Mouse (Mus musculus): ENCODE results near the gene Cfap299.

Cfap299 gene

DNA sequence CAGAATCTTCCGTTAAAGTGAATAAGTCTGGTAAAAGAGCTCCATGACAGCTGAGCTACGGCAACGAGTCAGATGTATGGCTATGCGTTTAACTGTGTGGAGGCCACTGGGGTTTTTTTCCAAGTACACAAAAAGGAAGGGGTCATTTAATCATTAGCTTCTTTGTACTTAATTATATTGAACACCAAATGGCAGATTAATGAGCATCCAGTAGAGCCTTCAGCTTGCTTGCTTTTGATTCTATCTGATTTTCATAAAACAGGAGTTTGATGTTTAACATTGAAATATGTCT is 47.6 kb downstream of the Cfap299 start:
- no peak for DNase-seq (ENCODE audit: low spot score)

DNA sequence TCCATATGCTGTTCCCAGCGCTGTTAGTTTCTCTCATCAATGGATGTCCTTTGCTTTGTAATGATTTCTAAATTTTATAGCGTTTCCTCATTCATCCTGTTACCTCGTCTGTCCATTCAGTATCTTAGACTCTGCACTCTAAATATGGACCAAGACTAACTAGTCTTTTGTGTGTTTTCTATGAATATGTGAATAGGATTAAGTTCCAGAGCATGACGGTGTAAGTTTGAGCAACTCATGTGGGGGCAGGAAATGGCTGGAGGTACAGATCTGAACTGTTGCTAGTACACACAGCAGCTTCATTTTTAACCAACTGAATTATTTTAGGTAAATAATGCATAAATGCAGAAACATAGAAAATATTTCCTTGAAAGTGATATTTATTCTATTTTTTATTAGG is 51.3 kb downstream of the Cfap299 start:
- DNase-seq (ENCODE audit: low spot score), result no peak

DNA sequence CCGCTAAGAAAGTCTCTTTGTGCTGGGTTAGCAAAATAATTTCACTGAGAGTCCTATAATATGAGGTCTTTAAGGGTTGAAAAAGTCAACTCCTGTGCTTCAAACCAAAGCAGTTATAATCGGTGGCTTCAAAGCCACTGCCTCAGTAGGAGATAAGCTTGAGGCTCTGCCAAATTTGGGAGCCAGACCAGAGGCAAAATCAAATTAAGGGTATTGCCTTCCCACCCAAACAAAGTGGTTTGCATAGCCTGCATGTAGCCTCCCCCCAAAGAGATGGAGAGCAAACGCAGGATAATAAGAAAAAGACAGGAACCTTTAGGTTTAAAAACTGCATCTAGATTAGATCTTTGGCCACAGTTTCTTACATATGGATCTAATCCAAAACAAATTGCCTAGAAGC is 58.0 kb downstream of the Cfap299 start:
- DNase-seq (ENCODE audit: low spot score), result no peak

DNA sequence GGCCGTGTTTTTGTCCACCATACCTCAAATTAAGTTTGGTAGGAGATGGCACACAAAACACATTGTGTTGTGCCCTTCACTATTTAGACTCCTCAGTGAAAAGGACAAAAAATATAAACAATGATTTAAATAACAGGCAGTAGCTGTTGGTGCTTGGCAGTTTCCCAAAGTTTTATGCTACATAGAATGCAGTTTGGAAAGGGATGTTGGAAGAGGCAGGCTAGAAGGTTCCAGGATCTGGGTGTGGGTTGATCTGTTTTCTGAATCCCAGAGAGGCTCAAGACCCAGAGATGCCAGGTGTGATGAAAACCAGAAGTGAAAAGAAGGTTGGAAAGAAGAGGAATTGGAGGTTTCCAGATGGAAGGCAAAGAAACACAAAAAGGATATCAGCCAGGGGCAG is 73.1 kb downstream of the Cfap299 start:
- no peak for DNase-seq (ENCODE audit: low spot score)

DNA sequence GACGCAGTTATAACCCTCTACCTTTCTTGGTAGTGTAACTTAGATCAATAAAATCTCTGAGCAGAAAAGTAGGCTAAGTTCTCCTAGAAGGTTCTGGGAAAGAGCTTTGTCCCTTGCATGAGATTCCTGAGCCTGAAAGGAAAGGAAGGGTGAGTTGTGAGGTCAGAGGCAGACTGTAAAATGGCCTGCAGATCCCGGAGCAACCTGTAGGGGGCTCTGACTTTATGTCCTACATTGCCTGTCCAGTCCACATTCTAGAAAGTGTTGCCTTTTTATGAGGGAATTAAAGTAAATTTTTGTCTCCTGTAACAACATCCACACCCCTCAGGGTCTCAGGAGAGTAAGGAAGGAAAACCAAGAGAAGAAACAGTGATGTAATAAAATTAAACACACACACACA is 81.0 kb downstream of the Cfap299 start:
- DNase-seq (ENCODE audit: low spot score), result no peak

DNA sequence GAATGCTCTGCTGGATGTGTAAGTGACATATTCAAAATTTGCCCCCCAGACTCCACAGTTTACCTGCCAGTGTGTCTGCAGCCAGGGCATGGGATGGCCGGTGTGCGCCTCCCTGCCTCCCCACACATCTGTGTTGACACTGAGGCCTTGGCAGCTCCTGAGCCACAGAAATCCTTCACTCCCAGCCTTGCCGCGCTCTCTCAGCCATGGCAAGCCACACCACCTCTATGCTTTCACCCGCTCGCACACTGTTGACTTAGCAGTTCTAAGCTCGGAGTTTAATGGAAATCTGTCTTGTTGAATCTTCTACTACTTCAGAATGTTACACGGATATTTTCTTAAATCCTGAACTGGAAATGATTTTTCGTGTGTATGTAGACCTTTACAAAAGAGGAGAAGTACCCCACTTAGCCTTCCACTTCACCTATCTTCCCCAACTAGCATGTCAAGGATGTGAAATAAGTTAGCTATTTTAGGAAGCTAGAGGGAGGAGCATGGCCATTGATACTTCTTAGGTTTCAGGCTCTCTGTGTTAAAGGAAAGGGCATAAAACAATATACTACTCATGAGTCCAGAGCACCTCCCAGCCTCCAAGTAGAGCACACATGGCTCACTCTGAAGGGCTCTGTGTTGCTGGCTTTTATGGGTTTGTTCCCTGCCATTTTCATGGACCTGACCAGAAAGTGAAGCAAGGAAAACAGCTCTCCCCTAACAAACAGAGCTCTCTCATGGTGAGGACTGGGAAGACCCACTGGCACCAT is 87.5 kb downstream of the Cfap299 start:
- no peak for DNase-seq (ENCODE audit: low spot score)

DNA sequence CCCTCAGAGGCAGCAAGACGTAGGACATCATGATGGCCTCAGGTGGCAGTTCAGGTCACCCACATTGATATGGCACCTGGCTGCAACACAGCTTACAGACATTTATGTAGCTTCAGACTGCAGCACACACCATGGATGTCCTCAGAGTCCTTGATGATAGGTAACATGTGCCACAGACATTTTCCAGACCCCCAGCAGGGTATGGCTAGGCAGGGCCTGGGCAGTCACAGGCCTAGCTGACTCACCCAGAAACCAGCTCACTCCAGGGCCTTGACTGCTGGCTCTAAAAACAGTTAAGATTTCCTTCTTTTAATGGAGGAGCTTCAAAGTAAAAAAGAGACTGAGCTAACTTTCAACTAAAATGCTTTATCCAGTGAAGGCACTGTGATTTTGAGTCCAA is 95.9 kb downstream of the Cfap299 start:
- DNase-seq (ENCODE audit: low spot score), result no peak

DNA sequence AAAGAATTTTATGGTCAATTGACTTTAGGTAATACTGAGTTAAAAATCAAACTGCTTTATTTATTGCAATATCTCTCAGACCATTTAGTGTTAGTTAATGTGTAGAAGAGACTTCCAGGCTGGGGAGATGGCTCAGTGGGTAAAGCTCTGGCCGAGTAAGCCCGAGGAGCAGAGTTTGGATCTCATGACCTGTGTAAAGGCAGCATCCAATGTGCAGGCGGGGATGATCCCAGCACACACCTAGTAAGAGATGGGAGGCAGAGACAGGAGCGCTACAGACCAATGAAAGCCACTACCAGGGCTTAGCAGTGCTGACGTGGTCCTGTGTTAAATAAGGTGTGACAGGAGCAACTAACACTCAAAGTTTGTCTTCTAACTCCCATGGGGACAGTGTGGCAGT is 97.0 kb downstream of the Cfap299 start:
- no peak for DNase-seq (ENCODE audit: low spot score)

DNA sequence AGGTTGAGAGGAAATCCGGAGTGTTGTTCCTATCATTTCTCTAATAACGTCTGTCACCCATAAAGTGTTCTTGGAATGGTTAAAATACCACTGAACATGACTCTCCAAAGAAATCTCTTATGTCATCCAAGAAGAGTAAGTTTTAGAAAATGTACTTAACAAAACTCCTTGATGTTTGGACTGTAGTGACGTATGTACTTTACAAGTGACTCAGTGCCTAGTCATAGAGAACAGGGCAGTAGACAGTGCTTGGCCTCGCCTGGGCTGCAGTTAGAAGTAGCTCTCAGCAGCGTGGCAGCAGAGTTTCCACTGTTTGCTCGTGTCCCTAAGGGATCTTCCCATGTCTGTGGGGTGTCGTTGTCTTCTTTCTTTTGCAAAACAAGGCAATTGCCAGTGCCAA is 101.0 kb downstream of the Cfap299 start:
- DNase-seq (ENCODE audit: low spot score), result no peak

DNA sequence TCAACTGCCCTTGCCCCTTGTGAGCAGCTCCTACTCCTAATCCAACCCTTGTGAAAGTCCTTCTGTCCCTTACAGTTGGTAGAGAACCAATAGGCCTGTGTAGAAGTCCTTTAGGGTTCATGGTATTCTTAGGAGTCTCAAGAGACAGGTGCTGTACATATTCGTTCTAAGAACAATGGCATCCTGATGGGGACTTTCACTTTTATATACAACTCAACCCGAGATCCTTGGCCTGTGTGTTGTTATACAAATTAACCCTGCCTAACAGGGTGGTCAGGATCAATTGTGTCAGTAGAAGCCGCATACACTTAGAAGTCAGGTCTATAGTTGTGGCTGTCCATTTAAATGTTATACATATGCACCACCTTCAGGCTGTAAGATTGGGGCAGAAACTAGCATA is 109.6 kb downstream of the Cfap299 start:
- DNase-seq (ENCODE audit: low spot score), result no peak

DNA sequence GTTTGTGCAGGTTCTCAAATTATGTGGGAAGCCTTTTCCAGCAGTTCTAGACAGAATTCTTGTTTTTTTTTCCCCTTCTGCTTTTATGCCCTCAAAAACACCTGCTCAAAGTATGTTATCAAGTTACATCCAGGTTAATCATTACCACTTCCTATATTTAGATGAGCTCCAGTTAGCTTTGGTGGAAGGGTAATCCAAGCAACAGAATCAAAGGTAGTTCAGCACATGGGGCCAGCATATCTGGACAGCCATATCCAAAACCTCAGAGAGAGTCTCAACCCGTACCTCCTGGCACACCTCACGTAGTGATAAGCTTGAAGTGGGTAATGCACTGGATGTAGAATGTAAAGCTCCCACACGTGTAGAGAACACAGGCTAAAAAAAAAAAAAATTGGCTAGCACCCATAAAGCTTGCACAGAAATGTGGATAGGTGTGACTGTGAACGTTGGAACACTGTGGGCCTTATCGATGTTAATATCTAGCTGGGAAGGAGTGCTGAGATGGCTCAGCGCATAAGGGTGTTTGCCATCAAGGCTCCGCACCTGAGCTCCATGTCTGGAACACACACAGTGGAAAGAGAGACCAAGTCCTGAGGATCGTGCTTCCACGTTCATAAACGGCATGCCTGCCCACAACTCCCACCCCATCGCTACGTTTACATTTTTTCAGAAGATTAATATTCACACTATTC is 117.8 kb downstream of the Cfap299 start:
- no peak for DNase-seq (ENCODE audit: low spot score)

DNA sequence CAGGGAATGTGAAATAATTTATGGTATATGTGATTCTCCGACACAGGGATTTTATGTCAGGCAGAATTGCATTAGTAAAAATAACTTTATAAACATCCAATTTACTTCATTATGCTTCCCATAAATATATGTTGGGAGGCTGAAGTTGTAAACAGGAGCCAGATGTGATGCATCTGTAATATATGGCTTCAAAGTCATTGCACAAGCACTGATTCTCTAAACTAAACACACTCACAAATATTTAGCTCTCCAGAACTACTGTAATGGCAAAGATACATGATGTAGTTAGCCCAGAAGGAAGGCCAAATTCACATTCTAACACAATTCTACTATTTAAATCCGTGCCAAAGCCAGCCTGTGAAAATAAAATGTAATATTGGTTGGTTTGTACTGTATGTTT is 120.8 kb downstream of the Cfap299 start:
- no peak for DNase-seq (ENCODE audit: low spot score)

DNA sequence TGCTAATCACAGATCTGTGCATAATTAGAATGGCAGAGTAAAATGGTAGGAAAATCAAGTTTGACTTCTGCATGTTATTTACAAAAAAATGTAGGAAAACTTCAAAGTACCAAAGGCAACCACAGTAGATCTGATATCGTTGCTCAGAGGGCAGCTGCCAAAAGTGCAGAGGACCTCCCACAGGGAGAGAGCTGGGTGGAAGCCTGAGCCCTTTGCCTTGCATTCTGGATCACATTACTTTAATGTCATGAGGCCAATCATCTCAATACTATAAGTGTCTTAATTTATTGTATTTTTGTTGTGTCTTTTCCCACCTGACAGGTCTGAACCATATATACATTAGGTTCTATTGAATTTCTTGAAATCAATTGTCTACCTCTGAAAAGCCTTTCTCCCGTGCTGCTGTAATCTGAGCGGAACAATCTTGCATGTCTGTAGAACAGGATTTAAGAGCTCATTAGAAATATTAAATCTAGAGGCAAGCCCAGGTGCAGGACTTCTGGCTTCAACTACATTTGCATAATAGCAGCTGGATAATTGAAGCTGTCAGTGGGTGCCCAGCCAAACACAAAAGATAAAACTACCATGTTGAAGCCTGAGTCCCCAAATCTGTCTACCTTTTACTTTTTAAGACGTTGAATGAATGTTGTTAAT is 137.9 kb downstream of the Cfap299 start:
- DNase-seq (ENCODE audit: low spot score), result no peak

DNA sequence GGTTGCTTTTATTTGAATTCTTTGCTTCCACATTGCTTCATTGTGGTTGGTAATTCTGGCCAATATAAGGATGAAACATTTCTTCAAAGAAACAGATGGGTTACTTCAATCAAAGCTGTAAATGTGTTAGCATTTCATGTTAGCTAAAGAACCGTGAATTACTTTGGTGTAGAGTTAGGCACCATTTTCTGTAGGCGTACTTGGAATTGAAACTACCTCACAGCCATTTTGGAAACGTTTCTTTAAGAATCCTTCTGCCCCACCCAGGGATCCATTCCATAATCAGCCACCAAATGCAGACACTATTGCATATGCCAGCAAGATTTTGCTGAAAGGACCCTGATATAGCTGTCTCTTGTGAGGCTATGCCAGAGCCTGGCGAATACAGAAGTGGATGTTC is 140.9 kb downstream of the Cfap299 start:
- no peak for DNase-seq (ENCODE audit: low spot score)

DNA sequence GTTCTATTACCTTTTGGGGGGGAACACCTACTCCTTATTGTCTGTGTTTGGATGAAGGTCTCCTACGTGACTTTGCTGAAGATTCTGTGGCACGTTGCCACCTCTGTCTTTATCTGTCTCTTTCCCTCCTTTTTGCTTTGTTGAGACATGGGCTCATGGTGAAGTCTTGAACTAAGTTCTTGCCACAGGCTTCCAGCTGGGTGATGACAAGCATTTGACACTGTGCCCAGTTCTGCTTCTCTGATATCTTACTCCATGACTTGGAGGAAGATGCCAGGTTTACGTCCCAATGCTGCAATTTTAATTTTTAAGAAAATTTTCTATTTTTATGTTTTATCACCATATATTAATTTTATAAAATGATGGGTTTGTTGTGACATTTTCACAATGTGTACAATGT is 147.4 kb downstream of the Cfap299 start:
- DNase-seq (ENCODE audit: low spot score), result no peak

DNA sequence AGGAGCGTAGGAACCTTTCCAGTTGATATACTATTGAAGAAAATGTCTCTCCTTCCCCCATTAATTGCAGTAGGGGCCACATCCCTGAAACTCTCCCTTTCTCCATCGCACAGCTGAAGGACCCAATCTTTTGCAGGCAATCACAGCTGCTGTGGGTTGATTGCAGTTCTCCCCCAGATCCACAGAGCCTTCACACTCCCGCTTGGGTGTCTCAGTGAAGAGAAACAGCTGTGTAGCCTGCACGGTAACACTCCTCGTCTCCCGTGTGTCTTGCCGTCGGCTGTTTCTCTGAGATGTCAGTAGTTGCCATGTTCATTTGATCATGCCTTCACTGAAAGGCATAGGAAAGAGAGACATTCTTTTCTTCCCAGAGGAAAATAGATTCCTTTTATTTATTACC is 148.2 kb downstream of the Cfap299 start:
- DNase-seq (ENCODE audit: low spot score), result no peak

DNA sequence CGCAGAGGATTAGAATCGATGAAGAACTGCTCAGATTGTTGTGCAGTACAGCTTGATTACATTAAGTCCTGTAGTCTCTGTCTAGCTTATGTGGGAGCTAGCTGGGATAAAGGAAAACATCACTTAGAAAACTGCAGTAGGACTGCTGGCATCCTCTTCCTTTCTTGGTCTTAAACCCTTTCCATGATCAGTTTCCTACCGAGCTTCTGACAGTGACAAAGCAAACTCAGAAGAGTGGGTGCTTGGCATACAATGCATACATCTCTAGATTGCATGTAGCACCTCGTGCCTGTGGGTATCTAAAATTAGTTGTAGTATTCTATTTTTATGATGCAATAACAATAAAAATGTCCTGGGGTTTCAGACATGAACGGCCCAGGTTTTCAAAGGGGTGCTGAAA is 154.4 kb downstream of the Cfap299 start:
- no peak for DNase-seq (ENCODE audit: low spot score)

DNA sequence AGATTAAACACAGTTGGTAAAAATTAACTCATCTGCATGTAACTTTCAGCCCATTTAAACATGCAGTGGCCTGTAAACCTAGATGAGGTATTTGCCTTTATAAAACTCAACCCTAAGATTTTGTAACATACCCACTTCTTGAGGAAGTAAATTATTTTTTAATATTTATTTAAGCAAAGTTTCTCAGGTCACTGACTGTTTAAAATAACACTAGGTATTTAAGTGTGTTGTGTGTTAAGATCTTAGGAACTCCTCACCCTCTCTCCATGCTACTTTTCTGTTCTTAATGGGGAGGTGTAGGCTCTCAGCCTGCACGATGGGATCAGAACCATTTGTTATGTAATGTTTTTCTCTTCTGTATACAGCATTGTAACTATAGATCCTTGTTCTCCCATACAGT is 156.1 kb downstream of the Cfap299 start:
- DNase-seq (ENCODE audit: low spot score), result no peak

DNA sequence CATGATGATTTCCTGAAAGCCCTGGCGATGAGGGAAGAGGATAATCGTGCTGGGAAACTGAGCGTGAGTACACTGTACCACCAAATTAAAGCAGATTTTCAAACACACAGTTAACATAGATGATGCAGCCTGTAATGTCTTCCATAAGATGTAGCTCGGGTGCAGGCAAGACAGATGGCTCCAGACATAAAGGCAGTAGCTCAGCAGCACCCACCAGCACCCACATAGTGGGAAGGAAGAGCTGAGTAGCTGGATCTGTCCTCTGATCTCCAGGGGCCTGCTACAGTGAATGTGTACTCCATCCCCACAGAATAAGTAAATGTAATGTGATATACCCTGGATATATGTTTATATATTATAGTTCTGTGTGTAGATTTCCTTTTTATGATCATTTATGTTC is 169.2 kb downstream of the Cfap299 start:
- no peak for DNase-seq (ENCODE audit: low spot score)

DNA sequence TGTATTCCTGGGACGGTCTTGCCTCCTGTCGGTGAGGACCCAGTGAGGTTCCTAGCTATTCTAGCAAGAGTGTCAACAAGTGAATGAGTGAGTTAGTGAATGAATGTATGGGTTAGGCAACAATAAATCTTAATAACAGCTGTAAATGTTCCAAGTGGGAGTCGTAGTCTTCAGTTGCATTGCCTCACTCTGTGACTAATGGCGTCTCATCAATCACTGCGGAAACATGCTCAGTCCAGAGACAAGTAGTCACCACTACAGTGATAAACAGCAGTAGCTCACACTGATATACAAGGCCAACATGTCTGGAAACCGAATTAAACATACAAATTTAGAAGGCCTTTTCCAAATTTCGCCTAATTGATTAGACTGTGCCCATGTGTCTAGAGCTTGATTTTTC is 187.1 kb downstream of the Cfap299 start:
- no peak for DNase-seq (ENCODE audit: low spot score)

DNA sequence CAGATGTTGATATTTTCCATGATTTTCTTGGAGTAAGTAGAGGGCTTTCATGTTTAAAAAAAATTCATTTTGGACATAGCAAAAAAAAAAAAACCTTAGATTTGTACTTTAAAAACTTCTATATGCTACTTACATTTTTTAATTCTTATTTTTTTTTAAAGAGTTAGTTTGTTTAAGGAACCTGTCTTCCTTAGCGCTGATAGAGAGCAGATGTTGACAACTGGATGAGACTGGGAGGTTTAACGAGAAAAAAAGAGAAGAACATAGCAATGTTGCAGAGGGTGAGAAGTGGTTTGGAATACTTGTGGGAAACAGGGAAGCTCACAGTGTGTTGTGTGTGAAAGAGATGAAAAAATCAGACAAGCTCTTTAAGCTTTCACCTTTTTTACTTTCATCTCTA is 191.0 kb downstream of the Cfap299 start:
- no peak for DNase-seq (ENCODE audit: low spot score)

DNA sequence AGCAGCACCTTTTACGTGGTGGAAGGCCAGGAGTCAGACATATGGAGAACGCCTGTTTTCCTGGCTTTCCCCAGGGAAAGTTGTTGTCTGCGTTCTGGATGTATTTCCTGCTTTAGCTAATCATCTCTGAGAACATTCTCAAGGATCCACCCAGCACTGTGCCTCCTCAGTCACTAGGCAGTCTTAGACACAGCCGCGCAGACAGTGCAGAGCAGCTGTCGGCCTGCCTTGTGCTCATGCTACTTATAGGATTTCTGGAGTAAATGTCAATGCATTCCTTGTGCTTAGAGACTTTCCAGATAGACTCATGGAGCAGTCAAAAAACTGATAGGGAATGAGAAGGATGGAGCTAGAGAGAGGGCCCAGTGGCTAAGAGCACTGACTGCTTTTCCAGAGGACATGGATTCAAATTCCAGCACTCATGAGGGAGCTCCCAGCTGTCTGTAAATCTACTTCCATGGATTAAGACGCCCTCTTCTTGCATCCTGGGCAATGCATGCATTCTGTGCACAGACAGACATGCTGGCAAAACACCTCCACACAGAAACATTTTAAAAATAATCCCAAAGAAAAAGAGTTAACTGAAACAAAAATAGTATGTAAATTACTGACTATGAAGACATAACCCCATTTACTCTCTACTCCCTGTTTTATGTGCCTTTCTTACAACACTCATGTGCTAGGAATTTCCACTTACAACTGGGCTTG is 193.3 kb downstream of the Cfap299 start:
- DNase-seq (ENCODE audit: low spot score), result no peak

DNA sequence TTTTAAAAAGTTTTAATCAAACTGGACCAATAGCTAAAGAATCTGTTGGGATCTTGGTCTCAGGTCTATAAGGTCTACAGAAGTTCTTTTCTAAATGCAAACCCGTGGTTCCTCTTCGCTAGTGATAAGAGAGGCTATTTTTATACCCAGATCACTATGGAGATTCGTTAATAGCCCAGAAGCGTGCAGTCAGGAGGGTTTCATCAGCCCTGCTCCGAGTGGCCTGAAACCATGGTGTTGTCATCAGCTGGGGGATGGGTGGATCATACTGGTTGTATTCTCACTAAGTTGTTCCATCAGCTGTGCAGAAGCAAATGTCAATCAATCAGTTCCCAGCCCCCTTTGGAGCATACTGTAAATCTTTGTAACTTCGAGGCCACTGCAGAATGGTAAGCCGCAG is 193.9 kb downstream of the Cfap299 start:
- no peak for DNase-seq (ENCODE audit: low spot score)
